Mouse (Mus musculus): ENCODE results near the gene Myb. TPM values are rescaled to one million over a fixed set of nuclear protein-coding genes. Genes with fewer than 3 reads are reported as not detected.

Gene Myb
- total and polyA plus RNA-seq, 3 experiments, result 11.1 to 24.0 (median 19.1) TPM

DNA sequence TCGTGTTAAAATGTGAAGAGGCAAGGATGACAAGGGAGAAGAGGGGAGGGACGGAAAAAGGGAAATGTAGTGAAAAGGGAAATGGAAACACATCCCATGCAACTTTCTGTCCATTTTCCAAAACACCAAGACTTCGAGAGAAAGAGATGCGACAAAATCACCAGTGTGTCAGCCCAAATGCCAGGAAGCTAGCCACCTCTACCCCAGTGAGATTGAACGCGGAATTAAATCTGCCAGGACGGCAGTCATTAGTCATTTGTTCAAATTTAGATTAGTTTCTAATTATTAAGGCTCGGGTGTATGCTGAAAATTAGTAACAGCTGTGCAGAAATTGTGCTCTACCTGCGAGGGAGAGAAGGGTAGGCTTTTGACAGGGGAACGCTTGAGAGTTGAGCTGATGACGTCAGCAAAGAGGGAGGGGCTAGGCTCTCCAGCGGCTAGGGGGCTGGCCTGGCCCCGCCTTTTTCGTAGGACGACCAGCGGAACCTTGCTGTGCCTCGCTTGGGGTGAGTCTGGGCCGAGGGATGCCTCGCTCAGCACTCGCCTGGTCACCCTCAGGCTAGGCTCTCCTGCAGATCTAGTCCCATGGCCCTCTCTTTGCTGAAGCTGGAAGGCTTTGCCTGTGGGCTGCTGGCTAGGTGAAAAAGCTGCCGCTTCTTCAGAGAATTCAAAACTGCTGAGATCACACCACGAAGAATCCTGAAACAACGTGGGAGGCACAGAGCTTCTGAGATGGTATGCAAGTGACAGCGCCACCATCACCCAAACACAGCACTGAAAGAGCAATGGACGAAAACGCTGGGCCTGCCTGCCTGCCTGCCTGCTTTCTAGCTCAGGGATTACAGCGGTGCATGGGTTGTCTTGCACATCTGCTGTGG, 15.9 kb downstream of the Myb start:
- no peak overlapping the region for H3K4me3 ChIP-seq (replicated peaks in 1 of 3; ENCODE audit: low read depth in 2 of 3, low read length in 2 of 3, poor library complexity in 1 of 3)
- H3K36me3 ChIP-seq (replicated peaks in 1 of 2; ENCODE audit: control insufficient read depth in 1 of 2, insufficient read depth in 1 of 2, low read length in 1 of 2), result peaks cover 56 to 86% of the 10 kb centered on the region in 2 experiments
- H3K27ac ChIP-seq (ENCODE audit: insufficient read depth, low read depth), result no peak overlapping the region
- TF ChIP-seq UBTF (IDR thresholded peaks at IDR 0.05; ENCODE audit: low read depth, low read length) (no peak), MAZ (IDR thresholded peaks at IDR 0.05; ENCODE audit: low read depth, low read length) (no peak), PAX5 (IDR thresholded peaks at IDR 0.05; ENCODE audit: low read length) (no peak), MAFK (IDR thresholded peaks at IDR 0.05; ENCODE audit: insufficient replicate concordance, low read length) (no peak), ZC3H11A (IDR thresholded peaks at IDR 0.05; ENCODE audit: low read depth, low read length) (no peak), SIN3A (IDR thresholded peaks at IDR 0.05; ENCODE audit: low read length) (no peak), CHD1 (IDR thresholded peaks at IDR 0.05; ENCODE audit: low read depth, low read length) (no peak), E2F4 (IDR thresholded peaks at IDR 0.05; ENCODE audit: insufficient replicate concordance, low read depth, low read length) (no peak), MEF2A (IDR thresholded peaks at IDR 0.05; ENCODE audit: borderline replicate concordance, low read depth, low read length) (no peak), CTCF (conservative IDR thresholded peaks at IDR 0.05 in 1 of 2, IDR thresholded peaks at IDR 0.05 in 1 of 2; ENCODE audit: low read depth in 2 of 2, low read length in 2 of 2) (no peak), POLR2A (IDR thresholded peaks at IDR 0.05; ENCODE audit: low read depth, low read length) (no peak), TBP (conservative IDR thresholded peaks at IDR 0.05; ENCODE audit: low read depth, low read length) (no peak), ZNF384 (IDR thresholded peaks at IDR 0.05; ENCODE audit: low read depth, low read length) (no peak)
- DNase-seq (ENCODE audit: extremely low read depth), result no peak
- H3K79me2 ChIP-seq (replicated peaks; ENCODE audit: control insufficient read depth, extremely low read depth, insufficient read depth, poor library complexity, severe bottlenecking), result 0 out of 2 replicates have a peak, but pooled peaks cover 2% of the 10 kb centered on the region
- H3K9ac ChIP-seq (ENCODE audit: insufficient read depth, low read depth), result no peak overlapping the region
- H3K27me3 ChIP-seq (replicated peaks), result no peaks in the 10 kb centered on the region
- peaks cover under 1 to 49% of the 10 kb centered on the region in 2 experiments; a peak in 3 of 4 replicates for H3K4me1 ChIP-seq (ENCODE audit: control insufficient read depth in 1 of 2, insufficient read depth in 2 of 2)
- in situ Hi-C loops (cut with MboI; ENCODE audit: low pct_ligation_motif_present, low pct_unique_long_range_greater_than_20kb, low sequenced_read_pairs) (loop anchor here (5.0 to 10.0 kb wide), 2 partner anchors 33 to 50 kb away; no protein-coding TSS in a partner anchor), dilution Hi-C loops (cut with MboI; ENCODE audit: extremely low pct_ligation_motif_present, extremely low pct_unique_long_range_greater_than_20kb, low sequenced_read_pairs) (no loop called here)
- no peaks in the 10 kb centered on the region for H3K9me3 ChIP-seq (replicated peaks; ENCODE audit: low read length)
- no peak overlapping the region for H3K4me2 ChIP-seq (ENCODE audit: insufficient read depth, low read depth, poor library complexity, severe bottlenecking)

DNA sequence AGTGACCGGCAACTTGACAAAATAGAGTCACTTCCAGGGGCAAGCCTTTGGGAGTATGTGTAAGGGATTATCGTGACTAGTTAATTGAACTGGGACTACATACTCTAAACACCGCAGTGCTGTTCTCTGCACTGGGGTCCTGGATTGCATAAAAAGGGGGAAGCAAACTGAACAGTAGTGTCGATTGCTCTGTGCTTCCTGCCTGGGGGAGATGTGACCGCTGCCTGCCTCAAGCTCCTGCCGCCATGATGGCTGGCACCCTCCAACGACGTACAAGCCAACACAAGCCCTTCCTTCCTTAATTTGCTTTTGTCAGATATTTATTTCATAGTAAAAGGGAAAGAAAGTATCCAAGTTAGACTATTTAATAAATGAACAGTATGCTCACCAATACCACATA, 25.5 kb downstream of the Myb start:
- in situ Hi-C loops (cut with MboI; ENCODE audit: low pct_ligation_motif_present, low pct_unique_long_range_greater_than_20kb, low sequenced_read_pairs), result no loop called here
- no peak for TF ChIP-seq MYC (IDR thresholded peaks at IDR 0.05; ENCODE audit: low read depth, low read length)
- no peak for TF ChIP-seq NELFE (IDR thresholded peaks at IDR 0.05; ENCODE audit: low read depth, low read length)
- TF ChIP-seq MEF2A (IDR thresholded peaks at IDR 0.05; ENCODE audit: borderline replicate concordance, low read depth, low read length), result no peak
- TF ChIP-seq JUN (IDR thresholded peaks at IDR 0.05; ENCODE audit: insufficient read depth, low read depth, low read length), result no peak
- no peak for TF ChIP-seq UBTF (IDR thresholded peaks at IDR 0.05; ENCODE audit: low read depth, low read length)
- TF ChIP-seq PAX5 (IDR thresholded peaks at IDR 0.05; ENCODE audit: low read length), result no peak
- no peak for TF ChIP-seq IRF4 (IDR thresholded peaks at IDR 0.05; ENCODE audit: low read depth, low read length)
- no peak for TF ChIP-seq RAD21 (IDR thresholded peaks at IDR 0.05; ENCODE audit: low read depth, low read length)
- TF ChIP-seq EP300 (IDR thresholded peaks at IDR 0.05; ENCODE audit: low read length), result no peak
- TF ChIP-seq HCFC1 (IDR thresholded peaks at IDR 0.05; ENCODE audit: low read depth, low read length), result no peak
- TF ChIP-seq ETS1 (conservative IDR thresholded peaks at IDR 0.05; ENCODE audit: low read depth, low read length), result no peak
- TF ChIP-seq ZC3H11A (IDR thresholded peaks at IDR 0.05; ENCODE audit: low read depth, low read length), result no peak
- TF ChIP-seq MAFK (IDR thresholded peaks at IDR 0.05; ENCODE audit: insufficient replicate concordance, low read length), result no peak
- no peak for TF ChIP-seq KAT2A (IDR thresholded peaks at IDR 0.05; ENCODE audit: insufficient replicate concordance, low read length)
- TF ChIP-seq MAX (IDR thresholded peaks at IDR 0.05; ENCODE audit: low read length), result no peak
- TF ChIP-seq POLR2AphosphoS2 (IDR thresholded peaks at IDR 0.05; ENCODE audit: low read depth, low read length), result no peak
- TF ChIP-seq USF2 (conservative IDR thresholded peaks at IDR 0.05; ENCODE audit: low read depth, low read length), result no peak
- no peak for TF ChIP-seq TCF12 (IDR thresholded peaks at IDR 0.05; ENCODE audit: low read depth, low read length)
- no peak for TF ChIP-seq GABPA (IDR thresholded peaks at IDR 0.05; ENCODE audit: insufficient replicate concordance, low read depth, low read length)
- no peak for TF ChIP-seq SMC3 (IDR thresholded peaks at IDR 0.05; ENCODE audit: low read depth, low read length)
- dilution Hi-C loops (cut with MboI; ENCODE audit: extremely low pct_ligation_motif_present, extremely low pct_unique_long_range_greater_than_20kb, low sequenced_read_pairs), result no loop called here
- Histone ChIP-seq H3K4me2 (ENCODE audit: insufficient read depth, low read depth, poor library complexity, severe bottlenecking) (no peak overlapping the region), H3K4me1 (ENCODE audit: control insufficient read depth in 1 of 2, insufficient read depth in 2 of 2) (peaks cover 0 to 19% of the 10 kb centered on the region in 2 experiments; a peak in 1 of 4 replicates), H3K36me3 (replicated peaks in 1 of 2; ENCODE audit: control insufficient read depth in 1 of 2, insufficient read depth in 1 of 2, low read length in 1 of 2) (peaks cover 33 to 77% of the 10 kb centered on the region in 2 experiments), H3K4me3 (replicated peaks in 1 of 3; ENCODE audit: low read depth in 2 of 3, low read length in 2 of 3, poor library complexity in 1 of 3) (no peak overlapping the region), H3K9me3 (replicated peaks; ENCODE audit: low read length) (peaks cover 9% of the 10 kb centered on the region), H3K9ac (ENCODE audit: insufficient read depth, low read depth) (no peak overlapping the region), H3K27me3 (replicated peaks) (no peaks in the 10 kb centered on the region), H3K27ac (ENCODE audit: insufficient read depth, low read depth) (no peak overlapping the region), H3K79me2 (replicated peaks; ENCODE audit: control insufficient read depth, extremely low read depth, insufficient read depth, poor library complexity, severe bottlenecking) (no peaks in the 10 kb centered on the region)
- DNase-seq (ENCODE audit: extremely low read depth), result no peak
